Mouse (Mus musculus) forebrain, embryonic 14.5 days (tissue): ENCODE measurements at regions not wholly inside any gene's neighbourhood (a gene's known extent, or its start where the extent isn't known, plus 50 kb on each side); places are given as distances from the start of the nearest gene placed in this dataset.
A peak's percentile ranks its signal among the peaks of the same experiment; 100 is the strongest.

Experiments used
- ATAC-seq: fragments of 200-750 bp; cut with Nextera tagmentation; 2 replicates; pipeline ENCODE4 v1.8.0; 2017; ENCODE audit warnings: mild to moderate bottlenecking, moderate library complexity
- DNase-seq: peaks from one replicate; pipeline ENCODE4 v3.0.0-alpha.2; 2015; ENCODE audit warnings: low spot score
- H3K27ac ChIP-seq: fragments of 300-500 bp; sonication (generic); 2 replicates; pipeline ENCODE4 v1.5.1; 2014; ENCODE audit warnings: low read depth, mild to moderate bottlenecking, control low read depth, low read length, moderate library complexity
- H3K27me3 ChIP-seq: fragments of 300-500 bp; sonication (generic); replicated peaks from 2 replicates; pipeline ENCODE4 v1.6.1; 2014; ENCODE audit warnings: low read length, control low read depth, mixed read lengths; ENCODE audit not compliant: control insufficient read depth, insufficient read depth
- H3K36me3 ChIP-seq: fragments of 300-500 bp; sonication (generic); 2 replicates; pipeline ENCODE4 v1.6.1; 2014; ENCODE audit warnings: low read length, control low read depth; ENCODE audit not compliant: control insufficient read depth, insufficient read depth
- H3K4me1 ChIP-seq: fragments of 300-500 bp; sonication (generic); 2 replicates; pipeline ENCODE4 v1.6.1; 2014; ENCODE audit warnings: antibody characterized with exemption, low read length, control low read depth; ENCODE audit not compliant: control insufficient read depth, insufficient read depth
- H3K4me2 ChIP-seq: fragments of 300-500 bp; sonication (generic); 2 replicates; pipeline ENCODE4 v1.6.1; 2014; ENCODE audit warnings: mild to moderate bottlenecking, control low read depth, low read length
- H3K4me3 ChIP-seq: fragments of 300-500 bp; sonication (generic); 2 replicates; pipeline ENCODE4 v1.5.1; 2014; ENCODE audit warnings: low read depth, low read length, control low read depth
- H3K9ac ChIP-seq: fragments of 300-500 bp; sonication (generic); 2 replicates; pipeline ENCODE4 v1.6.1; 2014; ENCODE audit warnings: mild to moderate bottlenecking, low read length, control low read depth, moderate library complexity
- H3K9me3 ChIP-seq: fragments of 300-500 bp; sonication (generic); replicated peaks from 2 replicates; pipeline ENCODE4 v1.6.1; 2016; ENCODE audit warnings: low read length, control low read depth, mixed read lengths; ENCODE audit not compliant: control insufficient read depth
- WGBS: fragments of 180-500 bp; shearing (Covaris S2); extraction: QIAGEN DNeasy Blood & Tissue Kit; methylation state at CpG from one replicate; pipeline ENCODE4 v1.1.7; 2014; 5-methylcytosine and 5-hydroxymethylcytosine counted together

DNA sequence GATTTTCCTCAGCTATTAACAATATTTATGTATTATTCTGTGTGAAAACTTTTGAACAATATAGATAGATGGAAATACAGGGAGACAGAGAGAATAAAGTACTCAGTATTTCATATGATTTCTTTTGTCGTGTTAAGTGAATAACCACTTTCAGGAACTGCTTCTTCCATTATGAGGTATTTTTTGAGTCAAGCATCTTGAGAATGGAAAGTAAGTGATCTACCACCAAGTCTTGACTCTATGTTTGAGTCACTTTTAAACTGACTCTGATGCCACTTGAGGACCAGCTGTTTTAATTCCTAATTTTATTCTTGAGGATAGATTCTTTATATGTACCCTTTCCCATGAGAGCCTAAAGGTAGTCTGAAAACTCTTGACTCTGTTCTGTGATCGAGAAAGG, 285.7 kb upstream of the A730009L09Rik start:
- H3K27ac ChIP-seq = no peak overlapping the region
- no peaks in the 10 kb centered on the region for H3K9me3 ChIP-seq
- no peak overlapping the region for H3K4me3 ChIP-seq
- no peak overlapping the region for H3K9ac ChIP-seq
- H3K4me1 ChIP-seq = no peaks in the 10 kb centered on the region
- 90% methylated on average over 2 of the region's 2 CpGs for WGBS
- DNase-seq = no peak
- H3K4me2 ChIP-seq = no peak overlapping the region
- H3K36me3 ChIP-seq = no peaks in the 10 kb centered on the region
- no peak for ATAC-seq
- H3K27me3 ChIP-seq = no peaks in the 10 kb centered on the region

DNA sequence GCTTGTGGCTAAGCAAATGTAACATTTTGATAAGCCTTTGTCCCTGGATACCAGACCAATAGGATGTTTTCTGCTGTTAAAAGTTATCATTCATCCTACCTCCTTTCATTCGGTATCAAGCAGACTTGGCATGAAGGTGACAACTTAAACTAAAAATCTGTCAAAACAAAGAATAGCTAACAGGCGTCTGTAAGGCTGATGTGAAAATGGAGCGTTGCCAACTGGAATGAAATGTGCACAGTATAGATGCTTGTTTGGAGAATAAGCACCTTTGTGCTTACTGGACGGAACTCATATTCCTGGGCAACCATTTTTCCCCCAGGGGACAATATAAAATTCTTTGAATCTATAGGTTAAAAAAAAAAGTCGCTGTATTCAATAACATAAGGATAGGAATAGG, 251.2 kb upstream of the A730009L09Rik start:
- 52% methylated on average over 5 of the region's 5 CpGs for WGBS
- ATAC-seq (no peak), DNase-seq (peak; percentile 59)
- Histone ChIP-seq H3K27ac (no peak overlapping the region), H3K36me3 (no peaks in the 10 kb centered on the region), H3K27me3 (no peaks in the 10 kb centered on the region), H3K4me2 (no peak overlapping the region), H3K9me3 (no peaks in the 10 kb centered on the region), H3K9ac (no peak overlapping the region), H3K4me3 (no peak overlapping the region), H3K4me1 (no peaks in the 10 kb centered on the region)
